Mouse (Mus musculus): ENCODE results near the gene Cenpc1.

The Cenpc1 gene

DNA sequence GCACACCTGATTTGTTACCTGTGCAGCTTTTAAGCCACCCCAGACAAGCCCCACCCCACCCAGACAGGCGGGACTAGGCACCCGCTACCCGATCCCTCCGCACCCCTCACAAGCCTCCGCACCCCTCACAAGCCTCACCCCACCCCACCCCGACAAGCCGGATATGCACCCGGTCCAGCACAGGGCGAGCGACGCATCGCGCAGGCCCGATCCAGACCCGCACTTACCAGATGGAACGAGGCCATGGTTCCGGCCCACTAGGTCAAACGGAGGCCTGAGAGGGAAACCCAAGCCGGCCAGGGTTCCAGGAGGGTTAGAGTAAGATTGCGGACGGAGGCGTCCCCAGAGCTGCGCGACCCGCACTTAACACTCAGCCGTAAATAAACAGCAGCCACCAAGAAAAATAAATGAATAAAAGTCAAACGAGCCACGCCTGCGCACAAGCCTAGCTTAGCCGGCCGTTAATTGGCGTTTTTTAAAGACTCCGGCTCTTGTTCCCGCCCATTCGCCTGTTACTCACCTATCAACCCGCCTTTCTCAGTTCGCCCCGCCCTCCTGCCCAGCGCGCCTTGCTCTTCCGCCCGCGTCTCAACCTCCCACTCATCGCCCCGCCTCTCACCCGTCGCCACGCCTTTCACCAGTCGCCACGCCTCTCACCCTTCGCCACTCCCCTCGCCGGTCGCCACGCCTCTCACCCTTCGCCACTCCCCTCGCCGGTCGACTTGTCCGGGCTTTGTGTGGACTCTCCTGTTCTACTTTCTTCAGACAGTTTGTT lies at the start of gene Cenpc1:
Gene Cenpc1, minus strand, starts transcription at position 483 of the 775 bp plus-strand sequence.
- in situ Hi-C loops (cut with MboI; ENCODE audit: low sequenced_read_pairs) = no loop called here

DNA sequence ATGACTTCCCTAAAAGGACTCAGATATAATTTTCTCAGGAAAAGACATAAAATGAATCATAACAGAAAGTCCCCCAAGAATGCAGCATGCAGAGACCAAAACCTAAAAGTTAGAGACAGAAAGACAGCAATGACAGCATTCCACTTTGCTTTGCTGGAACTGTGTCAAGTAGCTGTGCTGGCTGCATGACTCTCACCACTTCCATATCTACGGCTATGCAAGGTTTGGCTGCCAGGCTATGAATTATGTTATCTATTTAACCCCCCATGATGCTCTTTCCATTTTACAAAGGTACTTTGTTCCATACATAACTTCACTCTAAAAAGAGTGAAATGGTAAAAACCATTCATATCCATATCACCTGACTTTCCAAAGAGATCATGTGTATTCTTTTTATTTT lies 48.6 kb upstream of the Cenpc1 start:
- in situ Hi-C loops (cut with MboI; ENCODE audit: low sequenced_read_pairs) = no loop called here

DNA sequence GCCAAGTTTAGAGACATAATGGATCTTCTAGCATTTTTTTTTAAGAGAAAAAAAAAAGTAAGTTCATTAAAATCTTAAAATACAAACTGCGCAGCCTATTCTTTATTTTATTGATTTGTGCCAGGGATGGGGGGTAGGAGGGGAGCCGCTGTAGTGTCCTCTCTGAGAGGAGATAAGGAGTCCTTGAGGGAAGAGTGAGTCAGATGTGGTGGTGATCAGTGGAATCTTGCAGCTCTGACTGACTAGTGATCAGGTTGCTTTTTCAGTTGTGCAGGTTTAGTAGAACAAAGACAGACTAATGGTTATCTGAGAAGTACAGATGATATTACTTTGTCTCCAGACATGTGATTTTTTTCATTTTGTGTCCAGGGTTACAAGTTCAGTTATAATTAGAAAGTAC lies 47.7 kb upstream of the Cenpc1 start:
- in situ Hi-C loops (cut with MboI; ENCODE audit: low sequenced_read_pairs) = no loop called here

GRCm38 (mm10) chr5:86111074-86111473 lies 45.7 kb upstream of the Cenpc1 start:
- in situ Hi-C loops (cut with MboI; ENCODE audit: low sequenced_read_pairs) = no loop called here

DNA sequence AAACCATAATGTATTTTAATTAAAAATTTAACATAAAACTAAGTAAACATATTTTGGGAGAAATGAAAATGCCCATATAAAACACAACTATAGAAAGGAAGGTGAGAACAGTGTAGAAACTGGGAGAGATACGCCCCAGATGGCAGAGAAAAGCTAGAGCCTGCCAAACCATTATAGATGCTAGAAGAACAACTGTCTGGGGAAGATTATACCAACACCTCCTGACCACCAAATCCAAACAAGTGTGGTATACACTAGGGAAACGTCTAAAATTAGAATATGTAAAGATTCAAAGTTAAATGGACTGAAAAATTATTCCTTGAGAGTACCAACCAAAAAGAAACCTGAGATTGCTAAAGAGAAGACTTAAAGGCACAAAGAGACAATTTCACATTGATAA lies 41.2 kb upstream of the Cenpc1 start:
- in situ Hi-C loops (cut with MboI; ENCODE audit: low sequenced_read_pairs) = no loop called here

DNA sequence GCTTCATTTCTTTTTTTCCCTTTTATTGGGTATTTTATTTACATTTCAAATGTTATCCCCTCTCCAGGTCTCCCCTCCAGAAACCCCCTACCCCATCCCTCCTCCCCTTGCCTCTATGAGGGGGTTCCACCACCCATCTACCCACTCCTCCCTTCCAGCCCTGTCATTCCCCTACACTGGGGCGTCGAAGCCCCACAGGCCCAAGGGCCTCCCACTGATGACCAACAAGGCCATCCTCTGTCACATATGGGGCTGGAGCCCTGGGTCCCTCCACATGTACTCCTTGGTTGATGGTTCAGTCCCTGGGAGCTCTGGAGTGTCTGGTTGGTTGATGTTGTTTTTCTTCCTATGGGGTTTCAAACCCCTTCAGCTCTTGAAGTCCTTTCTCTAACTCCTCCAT lies 36.8 kb upstream of the Cenpc1 start:
- in situ Hi-C loops (cut with MboI; ENCODE audit: low sequenced_read_pairs) = no loop called here

GRCm38 (mm10) chr5:86100621-86101020 lies 35.2 kb upstream of the Cenpc1 start:
- in situ Hi-C loops (cut with MboI; ENCODE audit: low sequenced_read_pairs) = no loop called here

DNA sequence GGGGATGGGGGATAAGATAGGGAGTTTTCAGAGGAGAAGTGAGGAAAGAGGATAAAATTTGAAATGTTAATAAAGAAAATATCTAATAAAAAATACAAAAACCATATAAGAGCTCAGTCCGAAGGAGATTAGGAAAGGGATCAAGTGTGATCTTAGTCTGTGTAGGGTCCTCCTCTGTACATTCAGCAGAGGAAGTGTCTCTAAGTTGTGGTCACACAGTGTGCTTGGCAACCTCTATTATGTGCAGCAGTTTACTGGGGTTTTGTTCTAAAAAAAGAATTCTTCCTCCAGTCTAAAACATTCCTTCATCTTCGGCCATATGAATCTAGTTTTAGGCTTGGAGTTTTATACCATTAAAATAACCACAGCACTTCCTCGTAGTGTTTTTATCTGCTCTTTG lies 33.6 kb upstream of the Cenpc1 start:
- in situ Hi-C loops (cut with MboI; ENCODE audit: low sequenced_read_pairs) = no loop called here

DNA sequence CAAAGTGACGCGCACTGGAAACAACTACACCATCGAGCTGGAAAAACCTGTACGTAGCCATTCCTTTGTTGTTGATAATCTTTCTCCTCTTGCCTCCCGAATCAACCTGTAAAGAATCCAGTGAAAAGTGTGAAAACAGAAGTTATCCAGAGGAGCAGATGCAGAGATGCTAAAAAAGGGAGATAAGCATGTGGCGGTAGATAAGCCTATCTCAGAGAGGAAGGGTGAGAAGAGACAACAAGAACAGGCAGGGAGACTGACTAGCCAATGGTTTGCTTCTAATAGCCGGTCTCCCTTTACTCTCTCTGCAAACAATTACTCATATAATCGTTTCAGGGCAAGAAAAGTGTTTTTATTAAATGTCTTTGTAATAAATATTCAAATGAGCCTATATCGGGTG lies 29.4 kb upstream of the Cenpc1 start:
- in situ Hi-C loops (cut with MboI; ENCODE audit: low sequenced_read_pairs) = no loop called here

DNA sequence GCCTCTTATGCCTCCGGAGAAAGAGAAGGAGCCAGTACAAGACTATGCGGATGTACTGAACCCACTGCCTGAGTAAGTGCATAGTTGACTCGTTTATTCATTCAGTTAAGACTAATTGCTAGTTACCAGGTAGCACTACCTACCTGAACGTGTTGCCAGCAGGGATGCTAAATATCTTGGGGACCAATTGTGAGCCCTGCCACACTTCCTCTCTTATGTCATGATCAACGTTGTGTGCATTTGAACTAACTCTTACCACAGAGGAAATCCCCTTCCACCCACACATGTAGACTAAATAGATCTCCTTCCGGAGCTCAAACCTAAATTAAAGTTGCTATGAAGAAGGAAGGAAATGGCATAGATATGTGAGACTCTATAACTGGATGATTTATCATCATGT lies 21.4 kb upstream of the Cenpc1 start:
- in situ Hi-C loops (cut with MboI; ENCODE audit: low sequenced_read_pairs) = no loop called here

- in situ Hi-C loops (cut with MboI; ENCODE audit: low sequenced_read_pairs) = no loop called here
Measured at GRCm38 (mm10) chr5:86084979-86085378, 19.6 kb upstream of the Cenpc1 start.

DNA sequence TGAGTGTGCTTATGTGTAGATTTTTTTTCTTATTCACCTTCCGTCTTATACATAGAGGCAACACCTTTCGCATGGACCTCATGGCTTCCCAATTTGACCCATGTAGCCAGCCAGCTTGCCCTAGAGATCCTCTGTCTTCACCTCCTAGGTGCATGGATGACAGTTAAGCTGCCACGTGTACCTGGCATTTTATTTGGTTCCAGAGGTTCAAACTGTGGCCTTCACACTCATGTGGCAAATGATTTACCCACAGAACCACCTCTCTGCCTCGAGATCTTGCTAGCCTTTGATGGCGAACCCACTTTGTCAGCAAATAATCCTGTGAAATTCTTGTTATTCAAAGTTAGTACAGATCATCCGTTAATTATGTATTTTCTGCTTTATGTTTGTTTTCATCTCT lies 18.6 kb upstream of the Cenpc1 start:
- in situ Hi-C loops (cut with MboI; ENCODE audit: low sequenced_read_pairs) = no loop called here

- in situ Hi-C loops (cut with MboI; ENCODE audit: low sequenced_read_pairs) = no loop called here
Measured at GRCm38 (mm10) chr5:86078720-86079334, 13.4 kb upstream of the Cenpc1 start.

- in situ Hi-C loops (cut with MboI; ENCODE audit: low sequenced_read_pairs) = no loop called here
Measured at GRCm38 (mm10) chr5:86072756-86073386, 7.5 kb upstream of the Cenpc1 start.

DNA sequence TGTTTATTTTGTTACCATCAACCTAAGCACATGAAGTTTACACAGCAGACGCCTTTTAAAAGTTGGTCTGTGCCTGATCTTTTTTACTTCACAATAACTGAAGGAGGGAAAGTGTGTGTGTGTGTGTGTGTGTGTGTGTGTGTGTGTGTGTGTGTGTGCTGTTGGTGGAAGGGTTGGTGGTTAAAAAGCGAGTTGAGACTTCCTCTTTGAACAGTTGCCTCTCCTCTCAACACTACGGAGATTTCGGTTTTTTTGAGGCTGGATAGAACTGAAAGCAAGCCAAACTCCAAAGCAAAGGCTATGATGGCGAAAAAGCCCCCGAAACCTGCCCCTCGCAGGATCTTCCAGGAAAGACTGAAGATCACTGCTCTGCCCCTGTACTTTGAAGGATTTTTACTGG lies 6.2 kb upstream of the Cenpc1 start, which contains the start of gene Stap1:
Gene Stap1, plus strand, starts transcription at position 209 of the 400 bp plus-strand sequence.
- in situ Hi-C loops (cut with MboI; ENCODE audit: low sequenced_read_pairs) = no loop called here

DNA sequence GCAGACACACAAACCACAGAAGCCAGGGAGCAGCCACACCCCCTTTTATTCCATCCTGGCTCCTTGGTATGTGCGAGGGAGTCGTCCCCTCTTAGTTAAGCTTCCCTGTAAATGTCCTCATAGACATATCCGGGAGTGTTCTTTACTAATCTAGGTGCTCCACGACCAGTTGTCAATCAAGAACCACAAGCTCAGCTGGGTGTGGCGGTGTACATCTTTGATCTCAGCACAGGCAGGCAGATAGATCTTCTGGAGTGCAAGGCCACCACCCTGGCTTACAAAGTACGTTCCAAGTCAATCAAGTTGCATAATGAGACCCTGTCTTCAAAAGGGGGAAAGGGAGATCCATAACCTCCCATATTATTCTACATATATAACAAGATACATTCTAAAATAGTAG lies 3.7 kb upstream of the Cenpc1 start:
- in situ Hi-C loops (cut with MboI; ENCODE audit: low sequenced_read_pairs) = no loop called here

DNA sequence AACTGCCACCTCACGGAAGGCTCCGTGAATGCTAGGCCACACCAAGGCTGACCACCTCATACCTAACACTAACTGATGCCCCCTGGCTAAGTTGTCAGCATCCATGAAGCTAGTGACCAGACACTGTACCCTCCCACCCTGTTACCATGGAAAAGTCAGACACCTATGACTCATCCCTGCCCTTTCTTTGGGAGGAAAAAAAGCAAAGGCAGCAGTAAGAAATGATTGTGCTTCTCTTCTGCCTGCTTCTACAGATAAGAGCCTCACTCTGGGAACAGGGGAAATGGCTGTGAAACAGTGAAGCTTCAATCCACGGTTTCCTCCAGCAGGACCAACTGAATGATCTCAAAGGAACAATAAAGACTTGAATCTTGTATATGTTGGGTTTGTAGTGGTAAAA lies 3.1 kb upstream of the Cenpc1 start:
- in situ Hi-C loops (cut with MboI; ENCODE audit: low sequenced_read_pairs) = no loop called here

GRCm38 (mm10) chr5:86066551-86066929 lies 1.2 kb upstream of the Cenpc1 start:
- in situ Hi-C loops (cut with MboI; ENCODE audit: low sequenced_read_pairs) = no loop called here

GRCm38 (mm10) chr5:86065876-86066550 lies 630 bp upstream of the Cenpc1 start:
- in situ Hi-C loops (cut with MboI; ENCODE audit: low sequenced_read_pairs) = no loop called here

GRCm38 (mm10) chr5:86063501-86063900 lies 1.9 kb downstream of the Cenpc1 start:
- in situ Hi-C loops (cut with MboI; ENCODE audit: low sequenced_read_pairs) = no loop called here

DNA sequence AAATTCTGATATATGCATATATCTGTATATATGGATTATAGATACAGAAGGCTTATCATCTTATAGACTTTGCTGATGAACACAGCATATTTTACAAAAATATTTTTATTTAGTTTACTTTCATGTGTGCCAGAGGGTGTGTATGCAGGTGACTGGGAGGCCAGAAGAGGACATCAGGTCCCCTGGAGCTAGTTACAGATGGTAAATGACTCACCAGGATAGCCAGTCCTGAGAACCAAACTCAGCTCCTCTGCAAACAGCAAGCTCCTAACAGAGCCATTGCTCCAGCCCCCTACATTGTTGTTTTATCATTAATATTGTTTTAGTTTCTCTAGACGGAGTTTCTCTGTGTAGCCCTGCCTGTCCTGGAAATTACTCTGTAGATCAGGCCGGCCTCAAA lies 35.6 kb downstream of the Cenpc1 start:
- in situ Hi-C loops (cut with MboI; ENCODE audit: low sequenced_read_pairs) = no loop called here
